Mouse (Mus musculus): Measurements from ENCODE around the gene Arhgef7. TPM values are rescaled to one million over a fixed set of nuclear protein-coding genes. Genes with fewer than 3 reads are reported as not detected.

Gene Arhgef7
- polyA plus RNA-seq, 1 experiment from 2014 or later = 51.6 TPM

DNA sequence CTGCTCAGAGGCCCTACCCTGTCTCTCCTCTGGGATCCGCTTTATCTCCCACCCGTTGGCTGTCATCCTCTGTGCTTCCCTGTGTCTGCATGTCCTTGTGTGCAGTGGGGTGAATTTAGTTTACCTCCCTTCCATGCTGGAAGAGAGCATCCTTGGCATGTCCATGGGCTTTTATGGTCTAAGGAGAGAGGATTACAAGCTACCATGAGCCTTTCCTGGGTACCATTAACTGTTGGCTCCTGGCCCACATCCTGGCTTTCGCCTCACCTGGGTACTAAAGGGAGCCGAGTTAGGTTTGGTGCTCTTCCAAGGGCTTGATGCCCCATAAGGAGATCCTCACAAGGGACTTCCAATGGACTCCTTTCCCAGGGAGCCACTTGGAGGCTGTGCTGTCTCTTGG is 53.1 kb downstream of the Arhgef7 start:
- Histone ChIP-seq H3K27ac (replicated peaks) (no peak overlapping the region), H3K4me3 (replicated peaks) (no peak overlapping the region), H3K9ac (no peak overlapping the region), H3K4me1 (peaks cover 39% of the 10 kb centered on the region), H3K9me3 (replicated peaks) (no peaks in the 10 kb centered on the region), H3K4me2 (replicated peaks) (no peak overlapping the region), H3K27me3 (no peaks in the 10 kb centered on the region), H3K36me3 (peaks cover 37% of the 10 kb centered on the region)
- 70% methylated on average over 4 of the region's 4 CpGs for WGBS
- no peak for ATAC-seq (ENCODE audit: insufficient number of reproducible peaks, low FRiP score, low TSS enrichment, low read depth)

GRCm38 (mm10) chr8:11782607-11783006 is 55.1 kb downstream of the Arhgef7 start:
- WGBS = 93% methylated on average over 6 of the region's 6 CpGs
- Histone ChIP-seq H3K4me1 (peaks cover 26% of the 10 kb centered on the region), H3K27ac (replicated peaks) (no peak overlapping the region), H3K4me2 (replicated peaks) (no peak overlapping the region), H3K4me3 (replicated peaks) (no peak overlapping the region), H3K27me3 (no peaks in the 10 kb centered on the region), H3K9ac (no peak overlapping the region), H3K9me3 (replicated peaks) (no peaks in the 10 kb centered on the region), H3K36me3 (peaks cover 46% of the 10 kb centered on the region)
- no peak for ATAC-seq (ENCODE audit: insufficient number of reproducible peaks, low FRiP score, low TSS enrichment, low read depth)

DNA sequence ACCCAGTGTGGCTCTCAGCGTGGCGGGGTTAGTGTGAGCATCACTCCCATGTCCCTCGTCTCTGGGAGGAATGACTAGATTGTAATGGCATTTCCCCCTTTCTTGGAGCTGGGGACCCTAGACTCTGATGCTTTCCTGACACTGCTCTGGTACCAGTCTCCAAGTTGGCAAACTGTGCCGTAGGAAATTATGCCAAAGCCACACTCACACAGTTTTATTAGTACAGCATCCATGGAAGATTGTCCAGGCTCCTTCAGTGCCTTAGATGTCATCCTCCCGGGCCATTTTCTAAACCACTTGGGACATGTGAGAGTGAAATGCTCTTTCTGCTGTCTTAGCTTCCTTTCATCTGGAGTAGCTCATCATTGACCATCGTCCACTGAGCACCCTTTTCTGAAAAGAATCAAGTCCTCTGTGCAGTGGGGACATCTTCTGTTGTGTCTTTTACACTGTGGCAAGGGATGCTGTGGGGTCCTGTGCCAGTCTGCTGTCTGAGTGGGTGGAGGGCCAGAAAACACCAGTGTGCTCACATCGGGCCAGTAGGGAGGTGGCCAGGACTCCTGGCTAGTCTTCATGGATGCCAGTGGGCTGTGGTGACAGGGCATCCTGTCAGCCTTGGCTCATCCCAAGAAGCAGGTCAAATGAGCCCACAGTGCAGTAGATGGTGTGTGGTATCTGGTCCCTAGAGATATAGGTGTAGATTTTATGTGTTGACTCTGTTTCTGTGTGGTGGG is 56.5 kb downstream of the Arhgef7 start:
- Histone ChIP-seq H3K4me2 (replicated peaks) (no peak overlapping the region), H3K27ac (replicated peaks) (no peak overlapping the region), H3K9ac (no peak overlapping the region), H3K4me1 (peaks cover 14% of the 10 kb centered on the region), H3K9me3 (replicated peaks) (no peaks in the 10 kb centered on the region), H3K36me3 (peaks cover 46% of the 10 kb centered on the region), H3K27me3 (no peaks in the 10 kb centered on the region), H3K4me3 (replicated peaks) (no peak overlapping the region)
- 88% methylated on average over 7 of the region's 7 CpGs for WGBS
- ATAC-seq (ENCODE audit: insufficient number of reproducible peaks, low FRiP score, low TSS enrichment, low read depth) = no peak

- Histone ChIP-seq H3K27ac (replicated peaks) (no peak overlapping the region), H3K4me2 (replicated peaks) (no peak overlapping the region), H3K36me3 (peaks cover 49% of the 10 kb centered on the region), H3K27me3 (no peaks in the 10 kb centered on the region), H3K9me3 (replicated peaks) (no peaks in the 10 kb centered on the region), H3K9ac (no peak overlapping the region), H3K4me1 (peaks cover 6% of the 10 kb centered on the region; the same call in 1 of the 2 replicates), H3K4me3 (replicated peaks) (no peak overlapping the region)
- ATAC-seq (ENCODE audit: insufficient number of reproducible peaks, low FRiP score, low TSS enrichment, low read depth) = no peak
- 51% methylated on average over 4 of the region's 4 CpGs for WGBS
These were observed 57.6 kb downstream of the Arhgef7 start for GRCm38 (mm10) chr8:11785121-11785520.

DNA sequence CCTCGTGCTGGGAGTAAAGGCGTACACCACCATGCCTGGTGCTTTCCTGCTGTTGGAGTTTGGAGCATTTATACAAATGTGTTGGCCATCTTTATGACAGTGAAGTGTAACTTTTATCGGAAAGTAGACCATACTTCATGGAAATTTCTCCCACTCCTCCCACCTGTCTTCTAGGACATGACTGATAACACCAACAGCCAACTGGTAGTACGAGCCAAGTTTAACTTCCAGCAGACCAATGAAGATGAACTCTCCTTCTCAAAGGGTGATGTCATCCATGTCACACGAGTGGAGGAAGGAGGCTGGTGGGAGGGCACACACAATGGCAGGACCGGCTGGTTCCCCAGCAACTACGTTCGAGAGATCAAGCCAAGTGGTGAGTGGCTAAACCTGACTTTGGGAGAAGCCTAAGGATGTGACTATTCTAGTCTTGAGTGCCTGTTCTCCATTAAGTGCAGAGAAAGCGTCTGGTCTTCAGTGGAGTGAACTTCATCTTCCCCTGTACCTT is 58.1 kb downstream of the Arhgef7 start:
- Histone ChIP-seq H3K27ac (replicated peaks) (no peak overlapping the region), H3K9me3 (replicated peaks) (no peaks in the 10 kb centered on the region), H3K4me1 (peaks cover 2% of the 10 kb centered on the region; the same call in 1 of the 2 replicates), H3K4me3 (replicated peaks) (no peak overlapping the region), H3K36me3 (peaks cover 51% of the 10 kb centered on the region), H3K27me3 (no peaks in the 10 kb centered on the region), H3K4me2 (replicated peaks) (no peak overlapping the region), H3K9ac (no peak overlapping the region)
- no peak for ATAC-seq (ENCODE audit: insufficient number of reproducible peaks, low FRiP score, low TSS enrichment, low read depth)
- WGBS = 80% methylated on average over 9 of the region's 9 CpGs

GRCm38 (mm10) chr8:11788252-11788651 is 60.7 kb downstream of the Arhgef7 start:
- Histone ChIP-seq H3K4me2 (replicated peaks) (no peak overlapping the region), H3K27ac (replicated peaks) (no peak overlapping the region), H3K4me1 (no peaks in the 10 kb centered on the region), H3K9ac (no peak overlapping the region), H3K4me3 (replicated peaks) (no peak overlapping the region), H3K27me3 (no peaks in the 10 kb centered on the region), H3K36me3 (peaks cover 58% of the 10 kb centered on the region), H3K9me3 (replicated peaks) (no peaks in the 10 kb centered on the region)
- 52% methylated on average over 8 of the region's 8 CpGs for WGBS
- no peak for ATAC-seq (ENCODE audit: insufficient number of reproducible peaks, low FRiP score, low TSS enrichment, low read depth)

GRCm38 (mm10) chr8:11789168-11789567 is 61.6 kb downstream of the Arhgef7 start:
- WGBS = 45% methylated on average over 5 of the region's 5 CpGs
- Histone ChIP-seq H3K36me3 (peaks cover 52% of the 10 kb centered on the region), H3K9ac (no peak overlapping the region)

GRCm38 (mm10) chr8:11794956-11795355 is 67.4 kb downstream of the Arhgef7 start:
- no peak for ATAC-seq (ENCODE audit: insufficient number of reproducible peaks, low FRiP score, low TSS enrichment, low read depth)
- Histone ChIP-seq H3K9me3 (replicated peaks) (no peaks in the 10 kb centered on the region), H3K27ac (replicated peaks) (no peak overlapping the region), H3K36me3 (peaks cover 43% of the 10 kb centered on the region), H3K27me3 (no peaks in the 10 kb centered on the region), H3K9ac (no peak overlapping the region), H3K4me3 (replicated peaks) (no peak overlapping the region), H3K4me1 (no peaks in the 10 kb centered on the region; the same call in 1 of the 2 replicates), H3K4me2 (replicated peaks) (no peak overlapping the region)

More at GRCm38 (mm10) chr8:11789168-11789567, 61.6 kb downstream of the Arhgef7 start:
- no peak for ATAC-seq (ENCODE audit: insufficient number of reproducible peaks, low FRiP score, low TSS enrichment, low read depth)
- no peaks in the 10 kb centered on the region for H3K4me1 ChIP-seq
- H3K4me3 ChIP-seq (replicated peaks) = no peak overlapping the region
- H3K4me2 ChIP-seq (replicated peaks) = no peak overlapping the region
- H3K27ac ChIP-seq (replicated peaks) = no peak overlapping the region
- H3K9me3 ChIP-seq (replicated peaks) = no peaks in the 10 kb centered on the region
- no peaks in the 10 kb centered on the region for H3K27me3 ChIP-seq

GRCm38 (mm10) chr8:11797128-11797527 is 69.6 kb downstream of the Arhgef7 start:
- peaks cover 39% of the 10 kb centered on the region for H3K36me3 ChIP-seq
- 86% methylated on average over 8 of the region's 8 CpGs for WGBS

DNA sequence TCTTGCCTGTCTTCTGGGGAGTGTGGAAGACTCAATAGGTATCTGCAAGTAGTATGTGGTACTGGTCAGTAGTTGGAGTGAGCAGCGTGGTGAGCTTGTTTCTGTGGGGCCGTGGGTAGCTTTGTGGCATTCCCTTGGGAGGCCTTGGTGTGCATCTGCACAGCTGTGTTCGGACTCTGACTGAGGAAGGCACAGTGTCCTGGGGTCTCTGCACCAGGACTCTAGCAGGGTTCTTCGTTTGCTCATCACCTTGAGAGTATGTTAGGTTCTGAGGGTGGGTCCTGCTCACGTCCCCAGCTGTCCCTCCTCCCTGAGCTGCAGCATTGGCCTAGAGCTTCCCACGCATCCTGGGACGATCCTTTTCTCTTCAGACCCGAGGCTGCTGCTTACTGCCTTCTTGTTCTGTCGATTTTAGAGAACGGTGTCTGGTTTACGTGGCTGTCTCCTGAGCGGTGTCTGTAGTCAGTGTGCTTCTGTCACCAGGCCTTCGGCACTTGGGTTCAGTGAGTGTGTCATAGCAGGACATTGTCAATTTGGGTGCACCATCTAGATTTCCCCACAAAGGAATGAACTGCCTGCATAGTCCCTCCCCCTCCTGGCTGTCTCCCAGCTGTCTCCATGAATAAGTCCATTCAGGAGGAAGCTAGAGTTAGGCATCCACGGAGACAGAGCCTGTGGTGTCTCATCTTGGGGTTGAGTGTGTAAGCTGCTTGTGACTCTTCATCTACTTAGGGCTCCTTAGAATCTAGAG is 70.4 kb downstream of the Arhgef7 start:
- no peak overlapping the region for H3K27ac ChIP-seq (replicated peaks)
- ATAC-seq (ENCODE audit: insufficient number of reproducible peaks, low FRiP score, low TSS enrichment, low read depth) = no peak
- H3K4me2 ChIP-seq (replicated peaks) = no peak overlapping the region
- H3K4me1 ChIP-seq = no peaks in the 10 kb centered on the region; the same call in 1 of the 2 replicates
- H3K4me3 ChIP-seq (replicated peaks) = no peak overlapping the region
- peaks cover 38% of the 10 kb centered on the region for H3K36me3 ChIP-seq
- no peak overlapping the region for H3K9ac ChIP-seq
- WGBS = 75% methylated on average over 14 of the region's 14 CpGs
- H3K9me3 ChIP-seq (replicated peaks) = no peaks in the 10 kb centered on the region
- no peaks in the 10 kb centered on the region for H3K27me3 ChIP-seq

More at GRCm38 (mm10) chr8:11797128-11797527, 69.6 kb downstream of the Arhgef7 start:
- H3K4me1 ChIP-seq = no peaks in the 10 kb centered on the region; the same call in 1 of the 2 replicates
- H3K4me2 ChIP-seq (replicated peaks) = no peak overlapping the region
- H3K9ac ChIP-seq = no peak overlapping the region
- no peak for ATAC-seq (ENCODE audit: insufficient number of reproducible peaks, low FRiP score, low TSS enrichment, low read depth)
- no peak overlapping the region for H3K4me3 ChIP-seq (replicated peaks)
- no peaks in the 10 kb centered on the region for H3K9me3 ChIP-seq (replicated peaks)
- no peak overlapping the region for H3K27ac ChIP-seq (replicated peaks)
- H3K27me3 ChIP-seq = no peaks in the 10 kb centered on the region

DNA sequence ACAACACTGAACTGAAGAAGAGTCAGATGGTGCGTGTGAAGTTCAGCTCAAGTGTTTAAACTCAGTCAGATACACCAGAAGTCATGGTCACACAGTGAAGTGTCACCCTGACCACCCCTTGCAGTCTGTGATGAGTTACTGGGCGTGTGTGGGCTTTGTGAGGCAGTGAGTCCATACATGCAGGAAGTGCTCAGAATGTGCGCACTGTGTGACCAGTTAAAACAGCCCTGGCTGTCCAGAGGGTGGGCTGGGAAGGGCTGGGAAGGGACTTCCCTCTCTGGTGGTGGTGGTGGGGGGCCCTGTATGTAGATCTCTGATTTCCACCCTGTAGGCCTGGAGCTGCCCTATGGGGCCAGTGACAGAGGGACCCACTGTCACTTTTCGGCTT is 71.0 kb downstream of the Arhgef7 start:
- Histone ChIP-seq H3K9ac (no peak overlapping the region), H3K4me2 (replicated peaks) (no peak overlapping the region), H3K4me1 (no peaks in the 10 kb centered on the region; the same call in 1 of the 2 replicates), H3K9me3 (replicated peaks) (no peaks in the 10 kb centered on the region), H3K27me3 (no peaks in the 10 kb centered on the region), H3K4me3 (replicated peaks) (no peak overlapping the region), H3K27ac (replicated peaks) (no peak overlapping the region), H3K36me3 (peaks cover 36% of the 10 kb centered on the region; the same call in 1 of the 2 replicates)
- ATAC-seq (ENCODE audit: insufficient number of reproducible peaks, low FRiP score, low TSS enrichment, low read depth) = no peak
- WGBS = 79% methylated on average over 4 of the region's 4 CpGs

Data from embryonic facial prominence, embryonic 15.5 days (tissue).